Comparison of ENCODE assay signal across 10 mouse cellular contexts in the genomic region with DNA sequence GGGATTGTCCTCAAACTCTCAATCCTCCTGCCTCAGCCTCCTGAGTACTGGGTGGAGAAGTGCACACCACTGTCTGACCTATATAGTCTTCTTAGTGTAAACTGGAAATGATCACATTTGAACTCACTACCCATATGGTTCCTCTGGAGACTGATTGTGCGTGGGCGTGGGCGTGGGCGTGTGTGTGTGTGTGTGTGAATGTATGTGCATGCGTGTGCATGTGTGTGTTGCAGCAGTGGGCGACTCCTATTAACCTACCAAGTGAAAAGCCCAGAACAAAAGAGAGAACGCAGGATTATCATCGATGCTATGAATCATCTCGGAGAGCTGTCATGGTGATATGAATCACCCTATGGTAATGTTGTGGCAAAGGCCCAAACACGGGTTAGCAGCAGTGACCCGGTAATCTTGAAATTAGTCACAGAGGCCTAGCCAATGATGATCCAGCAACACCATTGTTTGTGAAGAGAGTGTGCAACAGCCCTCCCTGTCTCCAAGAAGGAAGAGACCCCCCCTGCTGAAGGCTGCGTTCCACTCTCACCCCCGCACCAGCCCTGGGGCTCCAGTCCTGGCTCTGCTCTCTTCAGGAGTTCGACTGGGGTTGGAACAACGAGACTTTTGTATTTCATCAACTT.
DNase-seq lines count a peak whose midpoint lies in the region; ATAC-seq and TF ChIP-seq lines count a peak whose summit lies in the region.
"Had no signal": no experiment of that assay in that cellular context is flagged by ENCODE, and none has a peak within 500 bp of the region (broad histone marks: within the 10 kb centered on the region; RNA-seq: fewer than 3 reads in every experiment).

No protein-coding gene starts in this region.

- H3K4me2 ChIP-seq in heart, embryonic 13.5 days, result peak overlapping the region; percentile 18; the same call in 1 of the 2 replicates
- H3K4me2 ChIP-seq in liver, embryonic 12.5 days, result peak overlapping the region; percentile 41

- no peak for DNase-seq in heart, postnatal 14 days
- DNase-seq in CD4-positive helper T cell, adult 2 months (ENCODE audit: low read depth, low spot score), result peak; percentile 82
- DNase-seq in spleen, postnatal 4 days (ENCODE audit: low spot score in 2 of 2), result no peak
- DNase-seq in lung, postnatal 36 days, result no peak
- no peak for DNase-seq in right cerebral cortex, adult 18-20 months
- DNase-seq: right cerebral cortex, postnatal 25 days had no signal

- intact Hi-C loops in heart, postnatal 14 days (cut with DNase I), result no loop called here

- H3K27me3 ChIP-seq in heart, embryonic 13.5 days (replicated peaks), result 0 out of 2 replicates have a peak, but pooled peaks cover 3% of the 10 kb centered on the region
- no peaks in the 10 kb centered on the region for H3K27me3 ChIP-seq in liver, embryonic 12.5 days (replicated peaks)

- no peak for TF ChIP-seq POLR2A in bone marrow, adult 2 months (IDR thresholded peaks at IDR 0.05; ENCODE audit: borderline replicate concordance, control insufficient read depth, low read depth, low read length)

- TF ChIP-seq CTCF in bone marrow, adult 2 months (IDR thresholded peaks at IDR 0.05; ENCODE audit: control insufficient read depth, insufficient read depth, low read length), result no peak

- peaks cover 98% of the 10 kb centered on the region for H3K4me1 ChIP-seq in heart, embryonic 13.5 days
- peaks cover 7% of the 10 kb centered on the region for H3K4me1 ChIP-seq in bone marrow, adult 2 months (ENCODE audit: control insufficient read depth, insufficient read depth, low read length)
- peaks cover 76% of the 10 kb centered on the region for H3K4me1 ChIP-seq in liver, embryonic 12.5 days

- H3K27ac ChIP-seq in heart, embryonic 13.5 days (replicated peaks), result peak overlapping the region; percentile 95
- H3K27ac ChIP-seq in bone marrow, adult 2 months (ENCODE audit: control insufficient read depth, insufficient read depth, low read depth, low read length, poor library complexity), result peak overlapping the region; percentile 15; the same call in 1 of the 2 replicates
- peak overlapping the region; percentile 81 for H3K27ac ChIP-seq in liver, embryonic 12.5 days

- no peaks in the 10 kb centered on the region for H3K36me3 ChIP-seq in heart, embryonic 13.5 days
- H3K36me3 ChIP-seq in liver, embryonic 12.5 days, result no peaks in the 10 kb centered on the region

- H3K9me3 ChIP-seq in heart, embryonic 13.5 days, result no peaks in the 10 kb centered on the region
- H3K9me3 ChIP-seq in liver, embryonic 12.5 days (replicated peaks), result no peaks in the 10 kb centered on the region

- 63% methylated on average over 15 of the region's 15 CpGs for WGBS in heart, embryonic 13.5 days
- 56% methylated on average over 15 of the region's 15 CpGs for WGBS in bone marrow, adult 2 months
- WGBS in liver, embryonic 12.5 days (ENCODE audit: insufficient replicate concordance), result 40% methylated on average over 15 of the region's 15 CpGs

- H3K4me3 ChIP-seq in heart, embryonic 13.5 days, result no peak overlapping the region
- H3K4me3 ChIP-seq in bone marrow, adult 2 months (replicated peaks; ENCODE audit: control insufficient read depth, low read depth, low read length), result no peak overlapping the region
- no peak overlapping the region for H3K4me3 ChIP-seq in liver, embryonic 12.5 days
- H3K4me3 ChIP-seq: erythroblast, embryonic 14.5 days had no signal

- ATAC-seq in heart, embryonic 13.5 days (ENCODE audit: extremely low read depth, insufficient number of reproducible peaks, low FRiP score, low TSS enrichment), result no peak
- ATAC-seq in liver, embryonic 12.5 days, result peak; percentile 33; the same call in 1 of the 2 replicates

- H3K9ac ChIP-seq in heart, embryonic 13.5 days, result peak overlapping the region; percentile 61
- no peak overlapping the region for H3K9ac ChIP-seq in liver, embryonic 12.5 days

Comparison
In these comparisons a context has a peak if more than half of its experiments do, and no peak if none do; other contexts are left out.
1. H3K27ac ChIP-seq: peak in every context shown above with its lines; median percentile 95 in heart, embryonic 13.5 days; 81 in liver, embryonic 12.5 days; 15 in bone marrow, adult 2 months.